Mouse (Mus musculus): ENCODE measurements around the gene Zfp932. TPM values are rescaled to one million over a fixed set of nuclear protein-coding genes. Genes with fewer than 3 reads are reported as not detected.
A peak's percentile ranks its signal among the peaks of the same experiment; 100 is the strongest.
"Not testable (repeated sequence)": the region's sequence is repeated elsewhere in the genome, so short reads cannot be mapped to it uniquely, and the experiment has no call there.

Gene Zfp932
- total RNA-seq (2021) = 10 to 100 TPM in 1 of 2 experiments, 1 to 10 TPM in 1; 7.9 to 10.0 TPM

DNA sequence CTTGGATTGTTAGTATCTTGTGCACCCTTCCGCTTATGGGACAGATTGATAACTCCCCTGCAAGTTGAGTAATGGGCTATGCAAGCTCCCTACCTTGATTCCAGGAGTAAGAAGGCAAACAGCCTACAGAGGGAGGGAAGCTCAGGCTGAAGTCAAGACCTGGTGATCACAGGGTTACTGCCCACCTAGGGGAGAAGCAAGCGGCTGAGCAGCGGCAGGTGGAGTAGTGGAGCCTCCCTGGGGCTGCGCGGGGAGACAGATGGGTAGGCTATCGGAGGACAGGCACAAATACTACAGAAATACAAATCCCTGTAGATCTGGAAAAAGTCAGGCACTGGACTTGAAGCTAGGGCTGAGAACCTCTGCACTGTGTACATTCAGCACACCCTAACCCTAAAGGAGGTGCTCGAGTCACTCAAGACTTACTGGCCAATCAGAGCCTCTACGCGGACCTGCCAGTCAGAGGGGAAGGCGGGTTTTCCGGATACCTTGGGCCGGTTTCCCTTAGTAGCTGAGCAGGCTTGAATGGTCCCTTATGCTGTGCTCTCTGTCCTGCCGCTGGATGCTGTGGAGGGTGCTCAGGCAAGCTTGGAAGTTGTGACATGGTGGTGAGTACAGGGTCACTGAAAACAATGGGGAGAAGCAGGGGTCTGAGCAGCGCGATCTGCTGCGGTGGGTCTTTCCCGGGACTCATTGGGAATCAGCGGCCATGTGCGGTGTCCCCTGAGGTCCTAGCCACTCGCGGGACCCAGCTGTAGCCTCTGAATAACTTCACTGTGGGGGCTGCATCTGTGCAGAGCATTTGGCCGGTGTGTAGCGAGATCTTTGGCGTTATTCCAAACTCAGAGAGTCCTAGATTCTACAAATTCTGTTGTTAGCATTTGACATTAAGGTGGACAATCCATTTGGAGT is at the start of gene Zfp932:
Gene Zfp932 (plus strand): TSS at position 496 of the 912 bp plus-strand sequence.
- intact Hi-C loops (cut with DNase I) = loop anchor here (2.0 kb wide), 1 partner anchor 69 kb away; no protein-coding TSS in a partner anchor

DNA sequence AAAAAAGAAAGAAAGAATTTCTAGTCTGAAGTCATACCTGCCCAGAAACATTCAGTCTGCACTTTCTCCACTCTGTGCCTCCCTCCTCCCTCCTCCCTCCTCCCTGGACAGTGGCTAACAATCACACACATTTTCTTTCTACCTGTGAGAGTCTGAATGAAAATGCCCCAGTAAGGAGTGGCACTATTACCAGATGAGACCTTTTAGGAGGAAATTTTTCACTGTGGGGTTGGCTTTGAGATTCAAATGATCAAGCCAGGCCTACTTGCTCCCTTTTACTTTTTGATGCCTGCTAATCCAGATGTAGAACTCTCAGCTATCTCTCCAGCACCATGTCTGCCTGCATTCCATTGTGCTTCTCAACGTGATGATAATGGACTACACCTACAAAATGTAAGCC is 46.0 kb upstream of the Zfp932 start:
- intact Hi-C loops (cut with DNase I) = no loop called here
- no peak for DNase-seq

More for the DNA sequence above, at the start of gene Zfp932:
- DNase-seq = peak; percentile 88 to 91

DNA sequence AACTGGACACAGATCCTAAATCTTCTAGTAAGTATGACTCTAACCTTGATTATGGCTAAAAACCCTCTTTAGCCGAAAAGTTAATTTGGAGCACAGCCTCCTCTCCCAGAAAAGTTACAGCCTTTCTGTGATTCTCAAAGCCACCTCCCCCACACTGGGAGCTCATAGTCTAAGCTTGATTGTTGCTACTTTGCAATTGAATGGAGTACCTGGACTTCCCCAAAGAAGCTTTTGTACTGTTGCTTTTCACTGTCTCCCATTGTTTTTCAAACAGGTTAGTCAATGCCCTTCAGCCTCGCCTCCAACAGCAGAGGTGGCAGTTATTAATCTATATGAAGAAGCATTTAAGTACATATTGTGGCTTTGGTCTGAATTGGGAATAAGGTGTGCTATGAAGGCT is 15.6 kb upstream of the Zfp932 start:
- intact Hi-C loops (cut with DNase I); DNase-seq: not testable (repeated sequence)

DNA sequence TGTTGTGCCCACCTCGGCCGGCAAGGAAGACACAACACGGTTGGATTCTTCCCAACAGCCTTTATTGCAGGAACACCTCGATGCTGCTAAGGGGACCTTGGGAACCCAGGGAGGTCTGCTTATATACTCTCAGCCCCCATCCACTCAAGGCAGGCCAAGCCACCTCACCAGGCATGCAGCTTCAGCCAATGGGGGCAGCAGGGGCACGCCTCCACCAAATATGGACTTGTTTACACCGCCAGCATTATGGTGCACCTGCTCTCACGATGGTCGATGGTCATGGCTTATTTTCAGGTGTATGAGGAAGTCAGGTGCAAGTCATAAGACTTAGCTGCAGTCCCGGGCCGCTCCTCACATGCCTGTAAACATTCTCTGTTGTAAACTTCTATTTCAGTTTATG is 860 bp upstream of the Zfp932 start:
- DNase-seq = peak in 1 of 2 experiments; percentile 3
- intact Hi-C loops (cut with DNase I) = not testable (repeated sequence)

DNA sequence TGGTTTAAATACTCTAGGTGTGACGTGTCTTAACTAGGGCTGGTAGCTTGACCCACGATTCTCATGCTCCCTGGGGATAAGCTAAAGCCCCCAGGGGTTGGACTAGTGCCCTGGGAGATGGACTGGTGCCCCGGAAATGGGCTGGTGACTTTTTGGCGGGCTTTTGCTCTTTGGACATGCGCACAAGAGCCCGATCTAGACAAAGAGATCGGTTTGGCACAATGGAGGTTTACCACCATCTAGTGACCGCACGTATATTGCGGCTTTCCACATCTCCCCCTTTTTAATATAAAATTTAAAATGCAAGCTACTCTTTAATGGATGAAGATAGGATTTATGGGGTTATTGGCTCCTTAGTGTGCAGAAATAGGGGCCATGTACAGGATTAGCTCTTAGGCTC is 19.5 kb downstream of the Zfp932 start:
- DNase-seq; intact Hi-C loops (cut with DNase I): not testable (repeated sequence)

DNA sequence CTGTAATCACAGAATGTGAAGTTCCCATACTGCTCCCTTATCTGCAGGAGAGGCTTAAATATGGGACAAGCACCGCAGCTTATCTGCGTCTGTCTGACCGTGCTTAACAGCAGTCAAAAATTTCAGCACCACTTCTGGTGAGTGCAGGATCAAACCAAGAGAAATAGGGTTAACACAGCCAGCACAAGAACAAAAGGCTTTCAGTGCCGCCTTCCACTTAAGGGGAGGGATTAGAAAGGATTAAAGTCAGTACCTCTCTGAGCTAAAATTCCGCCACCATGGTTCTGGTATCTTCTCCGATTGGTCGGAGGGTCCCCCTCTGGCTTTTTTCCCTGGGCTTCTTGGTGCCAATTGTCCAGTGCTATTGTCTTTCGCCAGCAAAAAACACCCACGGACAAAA is 27.0 kb downstream of the Zfp932 start:
- intact Hi-C loops (cut with DNase I) = loop anchor here (5.0 kb wide), 1 partner anchor 421 kb away; no protein-coding TSS in a partner anchor
- DNase-seq = no peak

DNA sequence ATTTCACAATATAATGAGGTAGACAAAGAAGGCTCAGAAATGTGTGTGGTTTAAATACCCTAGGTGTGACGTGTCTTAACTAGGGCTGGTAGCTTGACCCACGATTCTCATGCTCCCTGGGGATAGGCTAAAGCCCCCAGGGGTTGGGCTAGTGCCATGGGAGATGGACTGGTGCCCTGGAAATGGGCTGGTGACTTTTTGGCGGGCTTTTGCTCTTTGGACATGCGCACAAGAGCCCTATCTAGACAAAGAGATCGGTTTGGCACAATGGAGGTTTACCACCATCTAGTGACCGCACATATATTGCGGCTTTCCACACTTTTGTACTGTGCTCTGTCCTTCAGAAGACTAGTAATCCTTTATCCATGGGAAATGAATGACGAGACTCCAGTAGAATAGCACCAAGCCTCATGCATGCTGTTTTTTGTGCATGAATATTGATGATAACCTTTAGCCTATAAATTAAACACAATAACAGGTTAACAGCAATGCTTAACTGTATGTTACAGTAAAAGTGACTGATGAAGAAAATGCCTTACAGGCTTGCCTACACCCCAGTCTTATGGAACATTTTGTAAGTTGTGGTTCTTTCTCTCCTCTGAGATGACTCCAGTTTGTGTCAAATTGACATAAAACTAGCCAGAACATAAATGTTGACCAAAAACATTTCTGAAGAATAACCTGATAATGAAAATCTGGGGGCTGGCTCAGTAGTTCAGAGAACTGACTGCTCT is 27.5 kb downstream of the Zfp932 start:
- intact Hi-C loops (cut with DNase I) = loop anchor here (2.0 to 5.0 kb wide), 2 partner anchors 422 to 517 kb away; no protein-coding TSS in a partner anchor
- peak; percentile 45 to 58 for DNase-seq

DNA sequence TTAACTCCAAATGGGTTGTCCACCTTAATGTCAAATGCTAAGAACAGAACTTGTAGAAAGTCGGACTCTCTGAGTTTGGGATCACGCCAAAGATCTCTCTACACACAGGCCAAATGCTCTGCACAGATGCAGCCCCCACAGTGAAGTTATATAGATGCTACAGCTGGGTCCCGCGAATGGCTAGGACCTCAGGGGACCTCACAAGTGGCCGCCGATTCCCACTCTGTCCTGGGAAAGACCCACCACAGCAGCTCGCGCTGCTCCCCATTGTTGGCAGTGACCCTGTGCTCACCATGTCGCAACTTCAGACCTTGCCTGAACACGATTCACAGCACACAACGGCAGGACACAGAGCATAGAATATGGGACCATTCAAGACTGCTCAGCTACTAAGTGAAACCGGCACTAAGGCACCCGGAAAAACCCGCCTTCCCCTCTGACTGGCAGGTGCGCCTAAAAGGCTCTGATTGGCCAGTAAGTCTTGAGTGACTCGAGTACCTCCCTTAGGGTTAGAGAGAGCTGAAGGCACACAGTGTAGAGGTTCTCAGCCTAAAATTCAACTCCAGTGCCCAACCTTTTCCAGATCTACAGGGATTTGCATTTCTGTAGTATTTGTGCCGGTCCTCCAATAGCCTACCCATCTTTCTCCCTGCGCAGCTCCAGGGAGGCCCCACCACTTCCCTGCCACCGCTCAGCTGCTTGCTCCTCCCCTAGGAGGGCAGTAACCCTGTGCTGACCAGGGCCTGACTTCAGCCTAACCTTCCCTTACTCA is 61.5 kb downstream of the Zfp932 start:
- intact Hi-C loops (cut with DNase I) = loop anchor here (5.0 kb wide), 3 partner anchors 49 to 191 kb away; partner anchors contain the start of genes Chfr and Gtpbp6
- DNase-seq = peak; percentile 92

Other genes with a start within 250 kb of the Zfp932 start
- 1 to 10 TPM; 1.7 to 3.5 TPM for gene 4930522L14Rik, start 244.6 kb upstream of the Zfp932 start, total RNA-seq (2021)
- 1 to 10 TPM; 3.4 to 4.9 TPM for gene Gm15446, start 73.1 kb upstream of the Zfp932 start, total RNA-seq (2021)
- 1 to 10 TPM; 1.2 to 5.3 TPM for gene Gm17655, start 76.0 kb downstream of the Zfp932 start, total RNA-seq (2021)
- gene Gm35315, start 97.9 kb downstream of the Zfp932 start, total RNA-seq (2021) = under 1 TPM in 1 of 2 experiments, not detected in 1; 0.07 TPM
- gene Plcxd1, start 103.4 kb downstream of the Zfp932 start, total RNA-seq (2021) = not detected
- 10 to 100 TPM; 29.8 to 30.1 TPM for gene Gtpbp6, start 111.7 kb downstream of the Zfp932 start, total RNA-seq (2021)
- gene Zfp605, start 113.6 kb downstream of the Zfp932 start, total RNA-seq (2021) = 1 to 10 TPM; 3.4 to 3.7 TPM
- gene Chfr, start 139.3 kb downstream of the Zfp932 start, total RNA-seq (2021) = 10 to 100 TPM; 21.6 to 22.1 TPM
- 10 to 100 TPM; 35.3 to 39.5 TPM for gene Golga3, start 180.2 kb downstream of the Zfp932 start, total RNA-seq (2021)
- gene Ankle2, start 234.5 kb downstream of the Zfp932 start, total RNA-seq (2021) = 10 to 100 TPM; 28.6 to 34.9 TPM